Mouse (Mus musculus): Measurements from ENCODE around the gene Nckipsd. TPM values are rescaled to one million over a fixed set of nuclear protein-coding genes. Genes with fewer than 3 reads are reported as not detected.

Gene Nckipsd
- polyA plus RNA-seq, 1 experiment from 2014 or later: 12.2 TPM

DNA sequence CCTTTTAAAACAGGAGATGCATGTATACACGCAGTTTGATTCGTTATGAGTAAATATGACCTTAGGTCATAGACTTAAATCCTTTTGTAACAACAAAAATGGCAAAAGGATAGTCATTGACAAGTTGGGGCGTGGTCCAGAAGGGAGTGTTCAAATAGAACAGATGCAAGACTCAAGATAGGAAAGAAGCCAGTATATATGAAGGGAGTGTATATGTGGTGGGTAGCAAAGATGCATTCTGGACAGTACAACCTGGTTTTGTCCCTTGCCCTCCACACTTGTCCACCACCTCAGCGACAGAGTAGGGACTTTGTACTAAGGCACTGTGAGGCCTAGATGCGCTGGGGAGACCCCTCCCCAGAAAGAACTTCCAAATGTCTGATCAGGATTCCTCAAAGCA, 494 bp upstream of the Nckipsd start:
- Histone ChIP-seq H3K9me3 (ENCODE audit: control insufficient read depth, low read length) (no peaks in the 10 kb centered on the region), H3K4me1 (ENCODE audit: control insufficient read depth, insufficient read depth, low read length) (peaks cover 9% of the 10 kb centered on the region), H3K4me2 (ENCODE audit: low read depth, low read length) (no peak overlapping the region), H3K27ac (replicated peaks; ENCODE audit: low read depth, low read length) (no peak overlapping the region), H3K36me3 (ENCODE audit: control insufficient read depth, insufficient read depth, low read length) (peaks cover 65% of the 10 kb centered on the region), H3K27me3 (replicated peaks; ENCODE audit: control insufficient read depth, insufficient read depth, low read length) (no peaks in the 10 kb centered on the region), H3K4me3 (ENCODE audit: low read depth, low read length) (no peak overlapping the region), H3K9ac (ENCODE audit: low read depth, low read length) (no peak overlapping the region)
- DNase-seq (ENCODE audit: low spot score): no peak
- ATAC-seq (ENCODE audit: low read depth): no peak
- 72% methylated on average over 5 of the region's 5 CpGs for WGBS

DNA sequence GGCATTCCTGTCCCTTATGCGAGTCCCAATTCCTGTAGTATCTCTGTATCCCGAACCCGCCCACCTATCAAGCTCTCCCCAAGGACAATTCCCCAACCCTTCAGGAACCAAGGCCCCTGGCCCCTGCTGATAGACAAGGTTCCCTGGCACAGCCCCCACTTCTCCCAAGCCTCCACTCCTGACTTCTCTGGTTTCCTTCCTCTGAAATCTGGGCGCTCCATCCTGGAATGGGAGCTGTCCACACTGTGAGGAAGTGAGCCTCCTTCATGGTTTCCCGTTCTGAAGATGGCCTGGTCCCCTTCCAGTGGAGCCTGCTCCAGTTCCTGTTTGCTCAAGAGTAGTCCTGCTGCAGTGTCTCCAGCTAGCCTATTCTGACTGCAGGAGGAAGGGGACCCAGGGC, 1.0 kb downstream of the Nckipsd start:
- ATAC-seq (ENCODE audit: low read depth): no peak
- Histone ChIP-seq H3K27ac (replicated peaks; ENCODE audit: low read depth, low read length) (no peak overlapping the region), H3K27me3 (replicated peaks; ENCODE audit: control insufficient read depth, insufficient read depth, low read length) (no peaks in the 10 kb centered on the region), H3K4me3 (ENCODE audit: low read depth, low read length) (peak overlapping the region; percentile 80), H3K4me1 (ENCODE audit: control insufficient read depth, insufficient read depth, low read length) (peaks cover 9% of the 10 kb centered on the region), H3K9ac (ENCODE audit: low read depth, low read length) (peak overlapping the region; percentile 84), H3K36me3 (ENCODE audit: control insufficient read depth, insufficient read depth, low read length) (peaks cover 63% of the 10 kb centered on the region), H3K9me3 (ENCODE audit: control insufficient read depth, low read length) (no peaks in the 10 kb centered on the region), H3K4me2 (ENCODE audit: low read depth, low read length) (peak overlapping the region; percentile 82)
- WGBS: 64% methylated on average over 5 of the region's 5 CpGs
- no peak for DNase-seq (ENCODE audit: low spot score)

DNA sequence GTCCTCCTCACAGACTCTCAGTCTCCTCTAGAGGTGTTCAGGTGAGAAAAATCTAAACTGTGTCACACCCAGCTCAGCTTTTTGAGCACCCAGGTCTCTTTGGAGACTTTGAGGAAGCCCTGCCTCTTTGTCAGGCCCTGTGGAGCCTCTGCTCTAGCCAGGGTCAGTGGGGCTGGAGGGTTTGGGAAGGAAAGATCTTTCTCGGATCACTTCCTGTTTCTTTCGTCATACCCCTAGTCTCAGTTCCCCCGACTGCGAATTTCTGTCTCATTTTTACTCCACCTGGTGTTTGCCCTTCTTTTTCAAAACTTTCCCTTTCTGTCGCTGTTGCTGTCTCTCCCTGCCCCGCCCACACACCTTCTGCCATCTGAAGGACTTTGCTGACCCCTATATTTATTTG, 1.6 kb downstream of the Nckipsd start:
- WGBS: 85% methylated on average over 6 of the region's 6 CpGs
- peaks cover 63% of the 10 kb centered on the region for H3K36me3 ChIP-seq (ENCODE audit: control insufficient read depth, insufficient read depth, low read length)
- no peak overlapping the region for H3K27ac ChIP-seq (replicated peaks; ENCODE audit: low read depth, low read length)
- ATAC-seq (ENCODE audit: low read depth) (no peak), DNase-seq (ENCODE audit: low spot score) (no peak)
- no peak overlapping the region for H3K4me3 ChIP-seq (ENCODE audit: low read depth, low read length)
- no peak overlapping the region for H3K4me2 ChIP-seq (ENCODE audit: low read depth, low read length)
- H3K4me1 ChIP-seq (ENCODE audit: control insufficient read depth, insufficient read depth, low read length): peaks cover 9% of the 10 kb centered on the region
- no peaks in the 10 kb centered on the region for H3K9me3 ChIP-seq (ENCODE audit: control insufficient read depth, low read length)
- H3K9ac ChIP-seq (ENCODE audit: low read depth, low read length): no peak overlapping the region
- no peaks in the 10 kb centered on the region for H3K27me3 ChIP-seq (replicated peaks; ENCODE audit: control insufficient read depth, insufficient read depth, low read length)

- Histone ChIP-seq H3K27ac (replicated peaks; ENCODE audit: low read depth, low read length) (no peak overlapping the region), H3K4me3 (ENCODE audit: low read depth, low read length) (no peak overlapping the region), H3K4me2 (ENCODE audit: low read depth, low read length) (no peak overlapping the region), H3K9ac (ENCODE audit: low read depth, low read length) (no peak overlapping the region), H3K36me3 (ENCODE audit: control insufficient read depth, insufficient read depth, low read length) (peaks cover 63% of the 10 kb centered on the region), H3K27me3 (replicated peaks; ENCODE audit: control insufficient read depth, insufficient read depth, low read length) (no peaks in the 10 kb centered on the region), H3K4me1 (ENCODE audit: control insufficient read depth, insufficient read depth, low read length) (peaks cover 9% of the 10 kb centered on the region), H3K9me3 (ENCODE audit: control insufficient read depth, low read length) (no peaks in the 10 kb centered on the region)
- 81% methylated on average over 5 of the region's 5 CpGs for WGBS
- ATAC-seq (ENCODE audit: low read depth) (no peak), DNase-seq (ENCODE audit: low spot score) (no peak)
Measured at GRCm38 (mm10) chr9:108810516-108810915, 2.3 kb downstream of the Nckipsd start.

GRCm38 (mm10) chr9:108815557-108815956, 7.4 kb downstream of the Nckipsd start:
- 90% methylated on average over 7 of the region's 7 CpGs for WGBS
- no peak overlapping the region for H3K27ac ChIP-seq (replicated peaks; ENCODE audit: low read depth, low read length)

GRCm38 (mm10) chr9:108819495-108819894, 11.3 kb downstream of the Nckipsd start:
- 68% methylated on average over 3 of the region's 3 CpGs for WGBS
- DNase-seq (ENCODE audit: low spot score) (no peak), ATAC-seq (ENCODE audit: low read depth) (no peak)
- Histone ChIP-seq H3K4me2 (ENCODE audit: low read depth, low read length) (no peak overlapping the region), H3K9ac (ENCODE audit: low read depth, low read length) (no peak overlapping the region), H3K27me3 (replicated peaks; ENCODE audit: control insufficient read depth, insufficient read depth, low read length) (peaks cover 17% of the 10 kb centered on the region), H3K4me1 (ENCODE audit: control insufficient read depth, insufficient read depth, low read length) (no peaks in the 10 kb centered on the region), H3K9me3 (ENCODE audit: control insufficient read depth, low read length) (no peaks in the 10 kb centered on the region), H3K36me3 (ENCODE audit: control insufficient read depth, insufficient read depth, low read length) (peaks cover 36% of the 10 kb centered on the region), H3K4me3 (ENCODE audit: low read depth, low read length) (no peak overlapping the region), H3K27ac (replicated peaks; ENCODE audit: low read depth, low read length) (no peak overlapping the region)

More at GRCm38 (mm10) chr9:108815557-108815956, 7.4 kb downstream of the Nckipsd start:
- no peaks in the 10 kb centered on the region for H3K4me1 ChIP-seq (ENCODE audit: control insufficient read depth, insufficient read depth, low read length)
- ATAC-seq (ENCODE audit: low read depth): no peak
- H3K4me2 ChIP-seq (ENCODE audit: low read depth, low read length): no peak overlapping the region
- no peaks in the 10 kb centered on the region for H3K27me3 ChIP-seq (replicated peaks; ENCODE audit: control insufficient read depth, insufficient read depth, low read length)
- no peak overlapping the region for H3K9ac ChIP-seq (ENCODE audit: low read depth, low read length)
- no peak overlapping the region for H3K4me3 ChIP-seq (ENCODE audit: low read depth, low read length)
- peaks cover 68% of the 10 kb centered on the region for H3K36me3 ChIP-seq (ENCODE audit: control insufficient read depth, insufficient read depth, low read length)
- no peak for DNase-seq (ENCODE audit: low spot score)
- no peaks in the 10 kb centered on the region for H3K9me3 ChIP-seq (ENCODE audit: control insufficient read depth, low read length)

DNA sequence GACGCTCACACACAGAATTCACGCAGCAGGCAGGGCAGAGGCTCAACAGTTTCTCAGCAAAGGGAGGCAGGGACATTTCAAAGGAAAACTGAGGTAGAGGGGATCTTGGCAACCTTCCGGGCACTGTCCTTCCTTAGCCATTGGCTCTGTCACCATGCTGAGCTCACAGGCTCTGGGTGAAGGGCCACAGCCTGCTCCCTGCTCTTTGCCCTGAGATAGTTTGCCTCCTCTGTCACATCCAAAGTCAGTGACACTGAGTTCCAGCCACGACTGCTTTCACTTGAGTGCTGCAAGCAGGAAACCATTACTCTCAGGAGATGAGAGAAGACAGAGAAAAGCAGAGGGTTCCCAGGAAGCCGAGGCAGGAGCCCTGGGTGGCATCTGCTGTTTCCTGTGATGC, 11.9 kb downstream of the Nckipsd start:
- Histone ChIP-seq H3K36me3 (ENCODE audit: control insufficient read depth, insufficient read depth, low read length) (peaks cover 30% of the 10 kb centered on the region), H3K4me2 (ENCODE audit: low read depth, low read length) (no peak overlapping the region), H3K4me3 (ENCODE audit: low read depth, low read length) (no peak overlapping the region), H3K9ac (ENCODE audit: low read depth, low read length) (no peak overlapping the region), H3K4me1 (ENCODE audit: control insufficient read depth, insufficient read depth, low read length) (no peaks in the 10 kb centered on the region), H3K27ac (replicated peaks; ENCODE audit: low read depth, low read length) (no peak overlapping the region), H3K9me3 (ENCODE audit: control insufficient read depth, low read length) (no peaks in the 10 kb centered on the region), H3K27me3 (replicated peaks; ENCODE audit: control insufficient read depth, insufficient read depth, low read length) (peaks cover 22% of the 10 kb centered on the region)
- WGBS: 60% methylated on average over 5 of the region's 5 CpGs
- DNase-seq (ENCODE audit: low spot score) (no peak), ATAC-seq (ENCODE audit: low read depth) (no peak)

- H3K4me2 ChIP-seq (ENCODE audit: low read depth, low read length): no peak overlapping the region; the same call in 1 of the 2 replicates
- H3K9ac ChIP-seq (ENCODE audit: low read depth, low read length): no peak overlapping the region
- H3K4me3 ChIP-seq (ENCODE audit: low read depth, low read length): no peak overlapping the region
- H3K27me3 ChIP-seq (replicated peaks; ENCODE audit: control insufficient read depth, insufficient read depth, low read length): peaks cover 61% of the 10 kb centered on the region
- ATAC-seq (ENCODE audit: low read depth) (no peak), DNase-seq (ENCODE audit: low spot score) (no peak)
- no peaks in the 10 kb centered on the region for H3K36me3 ChIP-seq (ENCODE audit: control insufficient read depth, insufficient read depth, low read length)
- H3K4me1 ChIP-seq (ENCODE audit: control insufficient read depth, insufficient read depth, low read length): peaks cover 12% of the 10 kb centered on the region; the same call in 1 of the 2 replicates
- 6% methylated on average over 25 of the region's 25 CpGs for WGBS
- H3K27ac ChIP-seq (replicated peaks; ENCODE audit: low read depth, low read length): no peak overlapping the region
- no peaks in the 10 kb centered on the region for H3K9me3 ChIP-seq (ENCODE audit: control insufficient read depth, low read length)
Measured at GRCm38 (mm10) chr9:108824144-108824685, 16.0 kb downstream of the Nckipsd start.

GRCm38 (mm10) chr9:108824755-108825413, 16.7 kb downstream of the Nckipsd start:
- Histone ChIP-seq H3K27me3 (replicated peaks; ENCODE audit: control insufficient read depth, insufficient read depth, low read length) (peaks cover 68% of the 10 kb centered on the region), H3K4me3 (ENCODE audit: low read depth, low read length) (0 out of 2 replicates have a peak overlapping the region, but pooled peaks have one; percentile 44), H3K4me2 (ENCODE audit: low read depth, low read length) (no peak overlapping the region), H3K9me3 (ENCODE audit: control insufficient read depth, low read length) (no peaks in the 10 kb centered on the region), H3K36me3 (ENCODE audit: control insufficient read depth, insufficient read depth, low read length) (no peaks in the 10 kb centered on the region), H3K27ac (replicated peaks; ENCODE audit: low read depth, low read length) (no peak overlapping the region), H3K9ac (ENCODE audit: low read depth, low read length) (no peak overlapping the region), H3K4me1 (ENCODE audit: control insufficient read depth, insufficient read depth, low read length) (peaks cover 12% of the 10 kb centered on the region; the same call in 1 of the 2 replicates)
- peak; percentile 67 for DNase-seq (ENCODE audit: low spot score)
- ATAC-seq (ENCODE audit: low read depth): peak; percentile 68
- 0% methylated on average over 31 of the region's 31 CpGs for WGBS
